ENCODE assay signal across 11 mouse cellular contexts in genomic region chr5:50293794-50294193, GRCm38 (mm10).
DNase-seq lines count a peak whose midpoint lies in the region; ATAC-seq and TF ChIP-seq lines count a peak whose summit lies in the region.
"Had no signal": no experiment of that assay in that cellular context is flagged by ENCODE, and none has a peak within 500 bp of the region (broad histone marks: within the 10 kb centered on the region; RNA-seq: fewer than 3 reads in every experiment).

No protein-coding gene starts in this region.

- H3K9me3 ChIP-seq in embryonic facial prominence, embryonic 11.5 days (replicated peaks; ENCODE audit: control insufficient read depth, low read length), result no peaks in the 10 kb centered on the region
- H3K9me3 ChIP-seq in embryonic facial prominence, embryonic 10.5 days, result no peaks in the 10 kb centered on the region
- H3K9me3 ChIP-seq in liver, embryonic 11.5 days (ENCODE audit: control insufficient read depth, low read length), result no peaks in the 10 kb centered on the region
- H3K9me3 ChIP-seq: intestine, embryonic 15.5 days had no signal

- WGBS in embryonic facial prominence, embryonic 11.5 days, result 56% methylated on average over 3 of the region's 3 CpGs
- 61% methylated on average over 3 of the region's 3 CpGs for WGBS in embryonic facial prominence, embryonic 10.5 days
- 56% methylated on average over 3 of the region's 3 CpGs for WGBS in liver, adult 2 months
- 56% methylated on average over 3 of the region's 3 CpGs for WGBS in liver, embryonic 11.5 days

- DNase-seq in embryonic facial prominence, embryonic 11.5 days (ENCODE audit: low spot score), result peak; percentile 43
- DNase-seq in embryonic facial prominence, embryonic 10.5 days (ENCODE audit: low spot score), result no peak
- peak; percentile 2 for DNase-seq in liver, adult 2 months (ENCODE audit: extremely low read depth, low read depth, low spot score)
- no peak for DNase-seq in liver, embryonic 11.5 days (ENCODE audit: low spot score)
- DNase-seq in MEL-GATA-1-ER (ENCODE audit: extremely low read depth, low read depth), result peak; percentile 8
- DNase-seq in forelimb bud, embryonic 11.5 days (ENCODE audit: low read depth, low spot score), result peak; percentile 32
- no peak for DNase-seq in right cerebral cortex, adult 18-20 months
- DNase-seq: gastrocnemius, postnatal 25 days; heart, postnatal 10 days had no signal

- no peaks in the 10 kb centered on the region for H3K79me2 ChIP-seq in liver, adult 2 months (ENCODE audit: control insufficient read depth, insufficient read depth, low read length)

- no peak overlapping the region for H3K4me2 ChIP-seq in embryonic facial prominence, embryonic 11.5 days (ENCODE audit: low read depth, low read length)
- no peak overlapping the region for H3K4me2 ChIP-seq in liver, embryonic 11.5 days
- H3K4me2 ChIP-seq: intestine, embryonic 15.5 days had no signal

- no peak overlapping the region for H3K27ac ChIP-seq in embryonic facial prominence, embryonic 11.5 days (replicated peaks; ENCODE audit: low read depth, low read length)
- H3K27ac ChIP-seq in embryonic facial prominence, embryonic 10.5 days (replicated peaks), result no peak overlapping the region
- H3K27ac ChIP-seq in liver, adult 2 months (replicated peaks; ENCODE audit: insufficient read depth, low read depth, low read length), result no peak overlapping the region
- no peak overlapping the region for H3K27ac ChIP-seq in liver, embryonic 11.5 days (ENCODE audit: low read depth, low read length)
- H3K27ac ChIP-seq: intestine, embryonic 15.5 days had no signal

- ATAC-seq in embryonic facial prominence, embryonic 11.5 days (replicated peaks; ENCODE audit: insufficient number of reproducible peaks, low FRiP score, low TSS enrichment, low read depth), result no peak
- no peak for ATAC-seq in liver, embryonic 11.5 days (replicated peaks; ENCODE audit: low FRiP score)
- no peak for ATAC-seq in inflammation-experienced regulatory T-cells, adult 6 months
- ATAC-seq: intestine, embryonic 15.5 days had no signal

- no peaks in the 10 kb centered on the region for H3K36me3 ChIP-seq in embryonic facial prominence, embryonic 11.5 days (replicated peaks; ENCODE audit: control insufficient read depth, insufficient read depth, low read depth, low read length)
- H3K36me3 ChIP-seq in embryonic facial prominence, embryonic 10.5 days (replicated peaks), result no peaks in the 10 kb centered on the region
- H3K36me3 ChIP-seq in liver, adult 2 months (ENCODE audit: control insufficient read depth, insufficient read depth, low read length), result no peaks in the 10 kb centered on the region
- no peaks in the 10 kb centered on the region for H3K36me3 ChIP-seq in liver, embryonic 11.5 days (ENCODE audit: control insufficient read depth, insufficient read depth, low read length)
- H3K36me3 ChIP-seq: intestine, embryonic 15.5 days had no signal

- no peaks in the 10 kb centered on the region for H3K4me1 ChIP-seq in embryonic facial prominence, embryonic 11.5 days (ENCODE audit: control insufficient read depth, insufficient read depth, low read length)
- H3K4me1 ChIP-seq in embryonic facial prominence, embryonic 10.5 days, result no peaks in the 10 kb centered on the region
- no peaks in the 10 kb centered on the region for H3K4me1 ChIP-seq in liver, adult 2 months (ENCODE audit: control insufficient read depth, insufficient read depth, low read length)
- H3K4me1 ChIP-seq in liver, embryonic 11.5 days (replicated peaks; ENCODE audit: control insufficient read depth, insufficient read depth, low read length), result no peaks in the 10 kb centered on the region
- H3K4me1 ChIP-seq: intestine, embryonic 15.5 days had no signal

- H3K9ac ChIP-seq in embryonic facial prominence, embryonic 11.5 days (replicated peaks; ENCODE audit: low read length), result no peak overlapping the region
- no peak overlapping the region for H3K9ac ChIP-seq in liver, adult 2 months (ENCODE audit: low read depth, low read length)
- H3K9ac ChIP-seq in liver, embryonic 11.5 days (ENCODE audit: low read depth, low read length), result no peak overlapping the region
- H3K9ac ChIP-seq: intestine, embryonic 15.5 days had no signal

- H3K27me3 ChIP-seq in embryonic facial prominence, embryonic 11.5 days (ENCODE audit: control insufficient read depth, insufficient read depth, low read length), result no peaks in the 10 kb centered on the region
- H3K27me3 ChIP-seq in embryonic facial prominence, embryonic 10.5 days (replicated peaks; ENCODE audit: low read depth, poor library complexity, severe bottlenecking), result no peaks in the 10 kb centered on the region
- no peaks in the 10 kb centered on the region for H3K27me3 ChIP-seq in liver, adult 2 months (ENCODE audit: control insufficient read depth, insufficient read depth, low read length)
- H3K27me3 ChIP-seq in liver, embryonic 11.5 days (replicated peaks; ENCODE audit: control insufficient read depth, insufficient read depth, low read length), result no peaks in the 10 kb centered on the region
- H3K27me3 ChIP-seq: intestine, embryonic 15.5 days had no signal

- H3K4me3 ChIP-seq in embryonic facial prominence, embryonic 11.5 days (ENCODE audit: low read depth, low read length), result no peak overlapping the region
- H3K4me3 ChIP-seq in embryonic facial prominence, embryonic 10.5 days, result no peak overlapping the region
- no peak overlapping the region for H3K4me3 ChIP-seq in liver, adult 2 months (ENCODE audit: insufficient read depth, low read depth, low read length)
- H3K4me3 ChIP-seq in liver, embryonic 11.5 days (ENCODE audit: low read depth, low read length), result no peak overlapping the region
- H3K4me3 ChIP-seq: intestine, embryonic 15.5 days had no signal

- TF ChIP-seq POLR2A in liver, adult 2 months (IDR thresholded peaks at IDR 0.05; ENCODE audit: extremely low read depth, insufficient read depth, low read length), result no peak

- TF ChIP-seq CTCF in liver, adult 2 months (IDR thresholded peaks at IDR 0.05; ENCODE audit: low read depth, low read length), result no peak

Comparison
In these comparisons a context has a peak if more than half of its experiments do, and no peak if none do; other contexts are left out.
1. DNase-seq: peak in embryonic facial prominence, embryonic 11.5 days (single experiment), liver, adult 2 months (single experiment), MEL-GATA-1-ER (single experiment) and forelimb bud, embryonic 11.5 days (single experiment); none in embryonic facial prominence, embryonic 10.5 days (single experiment), liver, embryonic 11.5 days (single experiment) and right cerebral cortex, adult 18-20 months (single experiment).